Mouse (Mus musculus): ENCODE data around the gene Terb2.

GRCm38 (mm10) chr2:122160680-122161079, 25.4 kb upstream of the Terb2 start, which contains the start of gene Trim69:
- TF ChIP-seq CTCF (IDR thresholded peaks at IDR 0.05; ENCODE audit: low read depth) (peak; percentile 94), EP300 (IDR thresholded peaks at IDR 0.05; ENCODE audit: low read depth) (0 out of 2 replicates have a peak, but pooled peaks have one; percentile 22)

Data from liver, postnatal 0 days (tissue).